In the genomic region with DNA sequence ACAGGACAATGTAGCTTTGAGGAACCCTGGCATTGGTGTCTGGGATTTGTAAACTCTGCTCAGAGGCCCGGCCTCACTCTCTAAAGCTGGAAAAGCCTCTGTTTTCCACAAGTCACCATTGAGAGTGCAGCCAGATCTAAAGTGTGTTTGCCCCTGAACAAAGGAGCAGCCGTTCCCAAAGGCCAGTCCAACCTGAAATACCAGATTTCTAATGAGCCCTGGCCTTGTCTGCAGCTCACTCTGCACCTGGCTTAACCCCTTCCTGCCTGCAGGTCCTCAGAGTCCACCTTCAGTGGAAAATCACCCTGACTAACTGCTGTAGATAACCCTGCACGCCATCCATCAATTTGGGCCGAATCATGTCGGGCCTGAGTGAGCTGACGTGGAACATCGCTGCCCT, we compare ENCODE assay signal across 10 mouse cellular contexts. TPM values are rescaled to one million over a fixed set of nuclear protein-coding genes. Genes with fewer than 3 reads are reported as not detected.
DNase-seq lines count a peak whose midpoint lies in the region; ATAC-seq lines count a peak whose summit lies in the region.
"Had no signal": no experiment of that assay in that cellular context is flagged by ENCODE, and none has a peak within 500 bp of the region (broad histone marks: within the 10 kb centered on the region; RNA-seq: fewer than 3 reads in every experiment).

No protein-coding gene starts in this region.

- H3K36me3 ChIP-seq in forebrain, embryonic 15.5 days = no peaks in the 10 kb centered on the region
- H3K36me3 ChIP-seq: midbrain, embryonic 12.5 days had no signal

- H3K27me3 ChIP-seq in forebrain, embryonic 15.5 days = no peaks in the 10 kb centered on the region

- no peak overlapping the region for H3K27ac ChIP-seq in forebrain, embryonic 15.5 days (replicated peaks)
- H3K27ac ChIP-seq: midbrain, embryonic 12.5 days had no signal

- no peak overlapping the region for H3K4me3 ChIP-seq in forebrain, embryonic 15.5 days
- H3K4me3 ChIP-seq: midbrain, embryonic 12.5 days had no signal

- no peak overlapping the region for H3K4me2 ChIP-seq in forebrain, embryonic 15.5 days (replicated peaks)
- H3K4me2 ChIP-seq: midbrain, embryonic 12.5 days had no signal

- H3K9me3 ChIP-seq in forebrain, embryonic 15.5 days = no peaks in the 10 kb centered on the region
- H3K9me3 ChIP-seq: midbrain, embryonic 12.5 days had no signal

- H3K4me1 ChIP-seq in forebrain, embryonic 15.5 days = no peaks in the 10 kb centered on the region

- 20% methylated on average over 7 of the region's 7 CpGs for WGBS in forebrain, embryonic 15.5 days

- H3K9ac ChIP-seq in forebrain, embryonic 15.5 days (replicated peaks) = no peak overlapping the region
- H3K9ac ChIP-seq: forebrain, postnatal 0 days; midbrain, embryonic 12.5 days had no signal

- peak; percentile 43 to 66 for DNase-seq in urinary bladder, adult 18-20 months (ENCODE audit: low spot score in 2 of 2)
- no peak for DNase-seq in urinary bladder, postnatal 10 days (ENCODE audit: low spot score)
- peak; percentile 84 for DNase-seq in kidney, adult 11 months
- peak; percentile 82 to 91 for DNase-seq in lung, adult 18-20 months
- peak; percentile 32 for DNase-seq in yolk sac, embryonic 10.5 days (ENCODE audit: low spot score)
- DNase-seq in adrenal gland, adult 2 months = no peak
- no peak for DNase-seq in spleen, postnatal 14 days (ENCODE audit: low spot score in 2 of 2)
- DNase-seq: forebrain, postnatal 0 days had no signal

- no peak for ATAC-seq in forebrain, embryonic 15.5 days (replicated peaks)
- ATAC-seq: forebrain, postnatal 0 days had no signal

RNA-seq across cellular contexts. Expression of a gene that starts 28.2 kb away (rescaled TPM):
- 10 to 100 TPM; 41.7 to 49.8 TPM for total RNA-seq in adrenal gland, adult 2 months (2021)
- 12.1 and 12.6 TPM in 2 replicates for polyA plus RNA-seq in adrenal gland, adult 2 months (2012; rRNA removed)
- 16.2 and 17.3 TPM in 2 replicates for polyA plus RNA-seq in forebrain, embryonic 15.5 days (2015; fragmentation: Nextera tagmentation; extraction: Ambion mirVana)

Comparison
In these comparisons a context has a peak if more than half of its experiments do, and no peak if none do; other contexts are left out.
1. DNase-seq: peak in urinary bladder, adult 18-20 months (2 of 2), kidney, adult 11 months (single experiment), lung, adult 18-20 months (2 of 2) and yolk sac, embryonic 10.5 days (single experiment); none in urinary bladder, postnatal 10 days (single experiment), adrenal gland, adult 2 months (single experiment) and spleen, postnatal 14 days (0 of 2).